Mouse (Mus musculus) lung, postnatal 0 days (tissue): Measurements from ENCODE around the gene Pigs. TPM values are rescaled to one million over a fixed set of nuclear protein-coding genes. Genes with fewer than 3 reads are reported as not detected.

ENCODE experiments used
- ATAC-seq: fragments of 200-750 bp; cut with Nextera tagmentation; 2 replicates; pipeline ENCODE4 v1.8.0; 2017; ENCODE audit warnings: moderate library complexity
- DNase-seq: peaks from one replicate; pipeline ENCODE4 v3.0.0-alpha.2; 2016; ENCODE audit warnings: low spot score
- H3K27ac ChIP-seq: fragments of 300-500 bp; sonication (generic); 2 replicates; pipeline ENCODE4 v1.5.1; 2014; ENCODE audit warnings: antibody characterized with exemption, mild to moderate bottlenecking, low read length, mixed read lengths
- H3K27me3 ChIP-seq: fragments of 300-500 bp; sonication (generic); replicated peaks from 2 replicates; pipeline ENCODE4 v1.6.1; 2014; ENCODE audit warnings: low read length, mixed read lengths; ENCODE audit not compliant: insufficient read depth
- H3K36me3 ChIP-seq: fragments of 300-500 bp; sonication (generic); 2 replicates; pipeline ENCODE4 v1.6.1; 2014; ENCODE audit warnings: low read length, mixed read lengths; ENCODE audit not compliant: insufficient read depth
- H3K4me1 ChIP-seq: fragments of 300-500 bp; sonication (generic); 2 replicates; pipeline ENCODE4 v1.6.1; 2014; ENCODE audit warnings: antibody characterized with exemption, low read depth, low read length, mixed read lengths; ENCODE audit not compliant: insufficient read depth
- H3K4me2 ChIP-seq: fragments of 300-500 bp; sonication (generic); replicated peaks from 2 replicates; pipeline ENCODE4 v1.6.1; 2014; ENCODE audit warnings: low read depth, mild to moderate bottlenecking, low read length, moderate library complexity, mixed read lengths
- H3K4me3 ChIP-seq: fragments of 300-500 bp; sonication (generic); 2 replicates; pipeline ENCODE4 v1.5.1; 2014; ENCODE audit warnings: low read depth, low read length
- H3K9ac ChIP-seq: fragments of 300-500 bp; sonication (generic); replicated peaks from 2 replicates; pipeline ENCODE4 v1.6.1; 2014; ENCODE audit warnings: low read depth, mild to moderate bottlenecking
- H3K9me3 ChIP-seq: fragments of 300-500 bp; sonication (generic); 2 replicates; pipeline ENCODE4 v1.6.1; 2016; ENCODE audit warnings: low read length, mixed read lengths
- CTCF ChIP-seq: IDR thresholded peaks from 2 replicates; pipeline ENCODE4 v1.5.1; 2016; ENCODE audit warnings: antibody characterized with exemption, mild to moderate bottlenecking
- EP300 ChIP-seq: IDR thresholded peaks from 2 replicates; pipeline ENCODE4 v1.6.1; 2016; ENCODE audit warnings: antibody characterized with exemption, mild to moderate bottlenecking, control low read depth
- WGBS: fragments of 180-500 bp; shearing (Covaris S2); extraction: QIAGEN DNeasy Blood & Tissue Kit; methylation state at CpG from one replicate; pipeline ENCODE4 v1.1.7; 2014; 5-methylcytosine and 5-hydroxymethylcytosine counted together
- polyA plus RNA-seq: library from polyadenylated mRNA; unstranded; fragments of >200 nt; fragmentation: Nextera tagmentation; extraction: Ambion mirVana; gene quantifications from 2 replicates; pipeline ENCODE4 v1.2.1, GENCODE M21; 2015

The Pigs gene
- polyA plus RNA-seq = 47.2 and 49.2 TPM in 2 replicates

GRCm38 (mm10) chr11:78327634-78328511 lies at the start of gene Pigs:
Gene Pigs, plus strand, starts transcription at chr11:78328415.
- H3K9me3 ChIP-seq = no peaks in the 10 kb centered on the region
- TF ChIP-seq EP300 (no peak), CTCF (peak; percentile 26)
- H3K27me3 ChIP-seq = no peaks in the 10 kb centered on the region
- H3K36me3 ChIP-seq = no peaks in the 10 kb centered on the region
- ATAC-seq = peak; percentile 99
- peak within 1 kb of the TSS; percentile 93 for H3K4me3 ChIP-seq
- DNase-seq = peak; percentile 98
- H3K9ac ChIP-seq = peak within 1 kb of the TSS; percentile 81
- 12% methylated on average over 31 of the region's 37 CpGs for WGBS
- H3K4me2 ChIP-seq = peak within 1 kb of the TSS; percentile 96
- H3K4me1 ChIP-seq = peaks cover 6% of the 10 kb centered on the region; the same call in 1 of the 2 replicates
- H3K27ac ChIP-seq = peak within 1 kb of the TSS; percentile 65

GRCm38 (mm10) chr11:78278853-78279252 lies 49.4 kb upstream of the Pigs start:
- TF ChIP-seq CTCF (no peak), EP300 (no peak)
- Histone ChIP-seq H3K9ac (no peak overlapping the region), H3K4me1 (no peaks in the 10 kb centered on the region), H3K4me3 (no peak overlapping the region), H3K9me3 (no peaks in the 10 kb centered on the region), H3K4me2 (no peak overlapping the region), H3K36me3 (peaks cover 71% of the 10 kb centered on the region; the same call in 1 of the 2 replicates), H3K27ac (no peak overlapping the region), H3K27me3 (no peaks in the 10 kb centered on the region)
- no peak for DNase-seq
- no peak for ATAC-seq
- 81% methylated on average over 7 of the region's 7 CpGs for WGBS

DNA sequence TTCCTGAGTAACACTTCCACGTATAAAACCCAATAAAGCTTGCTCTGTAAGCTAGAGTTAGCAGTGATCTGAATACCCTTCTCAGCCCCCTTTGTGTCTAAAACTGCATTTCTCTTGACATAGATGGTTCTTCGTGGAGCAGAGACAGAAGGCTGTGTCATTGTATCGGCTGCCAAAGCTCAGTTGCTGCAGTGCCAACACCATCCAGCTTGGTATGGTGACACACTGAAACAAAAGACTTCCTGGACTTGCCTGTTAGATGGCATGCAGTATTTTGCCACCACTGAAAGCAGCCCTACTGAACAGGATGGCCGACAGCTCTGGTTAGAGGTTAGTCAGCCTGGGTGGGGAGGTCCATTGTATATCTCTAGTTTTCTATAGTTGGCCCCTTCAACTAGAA lies 48.6 kb upstream of the Pigs start:
- Histone ChIP-seq H3K4me3 (no peak overlapping the region), H3K36me3 (peaks cover 77% of the 10 kb centered on the region; the same call in 1 of the 2 replicates), H3K27me3 (no peaks in the 10 kb centered on the region), H3K27ac (no peak overlapping the region), H3K4me1 (no peaks in the 10 kb centered on the region), H3K9me3 (no peaks in the 10 kb centered on the region), H3K9ac (no peak overlapping the region), H3K4me2 (no peak overlapping the region)
- DNase-seq (no peak), ATAC-seq (no peak)
- WGBS = 88% methylated on average over 4 of the region's 4 CpGs
- TF ChIP-seq EP300 (no peak), CTCF (no peak)

- no peak for DNase-seq
- H3K9me3 ChIP-seq = no peaks in the 10 kb centered on the region
- no peaks in the 10 kb centered on the region for H3K27me3 ChIP-seq
- no peaks in the 10 kb centered on the region for H3K4me1 ChIP-seq
- H3K4me3 ChIP-seq = no peak overlapping the region
- TF ChIP-seq EP300 = no peak
- no peak overlapping the region for H3K27ac ChIP-seq
- WGBS = 87% methylated on average over 7 of the region's 7 CpGs
- ATAC-seq = no peak
- no peak overlapping the region for H3K4me2 ChIP-seq
- H3K9ac ChIP-seq = no peak overlapping the region
- H3K36me3 ChIP-seq = peaks cover 56% of the 10 kb centered on the region
Observed at GRCm38 (mm10) chr11:78289146-78289763, 39.0 kb upstream of the Pigs start.

DNA sequence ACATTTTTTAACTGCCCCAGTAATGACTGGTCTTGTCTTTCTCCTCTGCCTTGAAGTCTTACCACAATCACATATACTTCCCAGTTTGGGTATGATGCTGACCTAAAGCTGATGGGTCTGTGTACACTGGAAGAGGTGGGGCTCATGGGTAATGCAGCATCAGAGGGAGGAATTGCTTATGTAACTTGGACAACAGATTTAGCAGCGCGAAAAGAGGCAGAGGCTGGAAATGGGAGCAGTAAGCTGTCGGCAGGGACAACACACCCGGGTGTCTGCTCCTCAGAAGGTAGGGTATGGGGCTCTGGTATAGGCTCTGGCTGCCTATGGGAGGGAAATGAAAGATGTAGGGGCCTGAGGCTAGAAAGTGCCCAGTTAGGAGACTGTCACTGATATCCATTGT lies 37.6 kb upstream of the Pigs start, which contains the start of gene BC030499:
Gene BC030499, plus strand, starts transcription at position 188 of the 400 bp plus-strand sequence.
- ATAC-seq (no peak), DNase-seq (no peak)
- no peaks in the 10 kb centered on the region for H3K4me1 ChIP-seq
- WGBS = 85% methylated on average over 4 of the region's 4 CpGs
- no peaks in the 10 kb centered on the region for H3K9me3 ChIP-seq
- peaks cover 43% of the 10 kb centered on the region for H3K36me3 ChIP-seq
- H3K4me2 ChIP-seq = no peak within 1 kb of the TSS
- no peaks in the 10 kb centered on the region for H3K27me3 ChIP-seq
- H3K27ac ChIP-seq = no peak within 1 kb of the TSS
- TF ChIP-seq EP300 (no peak), CTCF (no peak)
- no peak within 1 kb of the TSS for H3K4me3 ChIP-seq
- no peak within 1 kb of the TSS for H3K9ac ChIP-seq

- no peak for ATAC-seq
Observed at GRCm38 (mm10) chr11:78294585-78294984, 33.6 kb upstream of the Pigs start.

More at GRCm38 (mm10) chr11:78294585-78294984, 33.6 kb upstream of the Pigs start:
- H3K4me1 ChIP-seq = no peaks in the 10 kb centered on the region
- no peak overlapping the region for H3K27ac ChIP-seq
- no peak for DNase-seq
- H3K9me3 ChIP-seq = no peaks in the 10 kb centered on the region
- no peak overlapping the region for H3K4me3 ChIP-seq
- no peaks in the 10 kb centered on the region for H3K27me3 ChIP-seq
- H3K9ac ChIP-seq = no peak overlapping the region
- 93% methylated on average over 6 of the region's 6 CpGs for WGBS
- TF ChIP-seq EP300 = no peak
- no peak for TF ChIP-seq CTCF
- peaks cover 13% of the 10 kb centered on the region; the same call in 1 of the 2 replicates for H3K36me3 ChIP-seq
- H3K4me2 ChIP-seq = no peak overlapping the region
